Mouse (Mus musculus) CD4-positive naive resting alpha-beta T cell, adult 57 days (primary cell): ENCODE data around the gene Adam15. TPM values are rescaled to one million over a fixed set of nuclear protein-coding genes. Genes with fewer than 3 reads are reported as not detected.

Experiments used
- total RNA-seq: library from RNA; stranded (reverse); gene quantifications from one replicate; pipeline ENCODE4 v1.2.4, GENCODE M21; 2023

Gene Adam15
- 19.3 TPM for total RNA-seq

DNA sequence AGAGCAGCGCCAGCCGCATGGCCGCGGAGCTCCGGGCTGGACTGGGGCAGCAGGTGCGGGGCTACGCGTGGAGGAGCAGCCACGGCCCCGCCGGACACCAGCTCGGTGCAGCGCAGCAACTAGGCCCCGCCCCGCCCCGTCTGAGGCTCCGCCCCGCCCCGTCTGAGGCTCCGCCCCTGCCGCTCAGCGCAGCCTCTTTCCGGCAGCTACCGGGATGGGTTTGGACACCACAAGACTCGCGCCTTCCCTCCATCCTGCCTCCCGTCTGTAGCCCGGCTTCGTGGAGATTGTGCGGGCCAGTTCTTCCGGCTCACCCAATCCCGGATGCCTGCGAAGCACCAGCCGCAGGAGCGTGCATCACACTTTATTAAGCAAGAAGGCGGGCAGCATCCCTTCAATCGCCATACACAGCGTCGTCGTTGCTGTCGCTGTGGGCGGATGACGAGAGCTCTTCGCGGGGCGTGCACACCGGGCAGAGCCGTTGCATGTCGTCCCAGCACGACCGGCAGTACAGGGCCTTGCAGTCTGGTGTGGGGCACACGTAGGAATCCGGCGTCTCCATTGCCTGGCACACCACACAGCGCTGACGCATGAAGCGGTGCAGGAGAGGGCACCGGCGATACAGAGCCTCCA lies at the start of gene Adam15:
TSS of gene Adam15 (minus strand) at position 128 of the 633 bp plus-strand sequence.

DNA sequence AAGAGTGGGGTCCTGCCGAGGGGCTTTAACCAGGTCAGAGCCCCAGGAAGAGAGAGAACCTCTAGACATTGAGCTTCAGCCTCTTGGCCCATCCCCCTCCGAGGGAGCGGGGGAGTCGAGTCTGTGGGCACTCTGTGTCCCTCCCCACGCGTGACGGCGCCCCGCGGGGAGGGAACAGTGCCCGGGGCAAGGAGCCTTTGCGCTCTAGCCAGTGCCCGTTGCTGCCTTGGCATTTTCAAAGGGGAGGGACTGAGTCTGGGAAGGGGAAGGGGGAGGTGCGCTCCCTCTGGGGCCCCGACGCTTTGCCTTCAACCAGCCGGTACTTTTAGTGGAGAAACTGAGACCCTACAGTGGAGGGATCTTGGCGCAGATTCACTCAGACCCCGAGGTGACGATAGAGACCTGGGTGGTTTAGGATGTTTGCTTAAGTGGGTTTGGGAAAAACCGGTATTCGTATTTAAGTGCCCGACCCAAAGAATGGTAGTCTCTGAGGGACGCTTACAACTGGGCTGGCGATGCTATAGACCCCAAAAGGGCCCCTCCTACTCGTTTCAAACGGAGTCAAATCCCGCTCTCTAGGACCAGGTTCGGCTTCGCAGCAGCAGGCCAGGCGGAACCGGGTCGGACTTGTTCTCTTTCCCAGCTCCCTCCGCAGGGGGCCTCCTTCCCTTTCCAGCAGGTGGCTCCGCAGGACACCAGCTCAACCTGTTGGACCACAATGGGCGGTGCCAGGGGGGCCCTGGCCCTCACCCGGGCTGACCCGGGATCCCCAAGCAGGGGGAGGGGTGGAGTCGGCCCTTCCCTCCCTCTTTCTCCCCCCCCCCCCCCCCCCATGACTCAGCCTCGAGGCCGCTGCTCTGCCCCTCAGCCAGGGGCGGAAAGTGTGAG lies 44.5 kb upstream of the Adam15 start, which contains the start of gene Zbtb7b:
TSS of gene Zbtb7b (minus strand) at position 771 of the 888 bp plus-strand sequence.

DNA sequence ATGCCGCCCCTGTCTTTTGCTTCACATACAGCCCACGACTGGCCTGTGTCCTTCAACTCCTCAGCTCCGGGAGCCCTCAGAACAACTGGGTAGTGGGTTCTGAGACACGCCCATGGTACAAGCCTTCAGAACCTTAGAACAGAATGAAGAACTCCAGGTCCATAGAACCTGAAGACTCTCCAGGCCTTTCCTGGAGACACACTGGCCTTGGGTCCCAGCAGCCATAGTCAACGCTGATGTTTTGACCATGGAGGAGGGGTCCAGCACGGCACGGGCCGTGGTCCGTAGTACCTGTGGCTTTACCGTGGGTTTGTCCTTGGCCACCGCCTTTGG lies 15.3 kb upstream of the Adam15 start, which contains the start of gene Dcst1:
TSS of gene Dcst1 (minus strand) at position 101 of the 333 bp plus-strand sequence.

DNA sequence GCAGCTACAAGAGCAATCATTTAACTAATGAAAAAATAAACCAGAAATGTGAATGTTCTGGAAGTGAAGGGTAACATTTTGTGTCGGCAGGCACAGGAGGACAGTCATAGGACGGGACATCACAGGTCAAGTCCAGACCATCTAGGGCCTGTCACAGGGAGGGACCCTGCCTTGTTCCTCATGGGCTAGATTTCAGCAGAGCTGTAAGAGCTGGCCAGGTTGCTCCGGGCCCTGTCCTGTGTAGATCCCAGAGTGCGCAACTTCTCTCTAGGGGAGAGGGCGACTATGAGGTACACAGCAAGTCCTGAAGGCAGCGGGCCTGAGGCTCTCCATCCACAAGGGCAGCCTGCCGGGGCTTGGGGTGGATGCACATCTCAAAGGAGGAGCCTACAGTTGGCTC lies 11.9 kb upstream of the Adam15 start, which contains the start of gene Dcst2:
TSS of gene Dcst2 (plus strand) at position 301 of the 400 bp plus-strand sequence.

DNA sequence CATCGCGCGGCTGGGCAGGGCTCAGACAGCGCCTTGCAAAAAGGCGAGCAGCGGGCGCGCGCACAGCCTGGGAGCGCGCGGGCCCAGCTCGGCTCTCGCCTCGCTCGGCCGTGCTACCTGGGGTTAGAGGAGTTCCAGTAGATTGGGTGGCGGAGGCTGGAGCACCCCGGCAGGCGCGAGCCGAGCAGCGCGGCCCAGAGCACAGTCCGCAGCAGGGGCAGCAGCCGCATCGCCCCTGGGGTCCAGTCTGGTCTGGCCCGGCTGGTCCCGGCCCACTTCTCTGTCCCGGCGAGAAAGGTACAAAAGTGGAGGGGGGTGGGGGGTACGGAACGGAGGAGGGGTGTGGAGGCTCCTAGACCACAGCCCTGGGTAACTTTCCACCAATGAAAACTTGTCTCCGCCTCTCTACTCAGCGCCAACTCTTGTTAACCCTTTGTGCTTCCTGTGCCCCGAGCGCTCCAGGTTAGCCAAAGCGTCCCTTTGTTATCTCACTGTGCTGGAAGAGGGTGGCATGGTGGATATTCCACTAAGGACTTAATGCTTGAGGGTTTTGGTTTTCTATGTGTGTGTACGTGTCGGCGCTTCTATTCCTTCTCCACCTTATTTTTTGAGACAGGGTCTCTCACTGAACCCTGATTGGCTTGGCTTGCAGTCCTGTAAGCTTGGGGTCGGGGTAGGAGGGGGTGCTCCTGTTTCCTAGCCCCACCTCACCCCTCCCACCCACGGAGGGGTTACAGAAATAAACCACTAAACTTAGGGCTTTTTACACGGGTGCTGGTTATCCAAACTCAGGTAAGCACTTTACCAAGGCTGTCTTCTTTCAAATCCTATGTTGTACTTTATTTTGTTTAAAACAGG lies 11.8 kb downstream of the Adam15 start, which contains the start of gene Efna4:
TSS of gene Efna4 (minus strand) at position 308 of the 858 bp plus-strand sequence.

DNA sequence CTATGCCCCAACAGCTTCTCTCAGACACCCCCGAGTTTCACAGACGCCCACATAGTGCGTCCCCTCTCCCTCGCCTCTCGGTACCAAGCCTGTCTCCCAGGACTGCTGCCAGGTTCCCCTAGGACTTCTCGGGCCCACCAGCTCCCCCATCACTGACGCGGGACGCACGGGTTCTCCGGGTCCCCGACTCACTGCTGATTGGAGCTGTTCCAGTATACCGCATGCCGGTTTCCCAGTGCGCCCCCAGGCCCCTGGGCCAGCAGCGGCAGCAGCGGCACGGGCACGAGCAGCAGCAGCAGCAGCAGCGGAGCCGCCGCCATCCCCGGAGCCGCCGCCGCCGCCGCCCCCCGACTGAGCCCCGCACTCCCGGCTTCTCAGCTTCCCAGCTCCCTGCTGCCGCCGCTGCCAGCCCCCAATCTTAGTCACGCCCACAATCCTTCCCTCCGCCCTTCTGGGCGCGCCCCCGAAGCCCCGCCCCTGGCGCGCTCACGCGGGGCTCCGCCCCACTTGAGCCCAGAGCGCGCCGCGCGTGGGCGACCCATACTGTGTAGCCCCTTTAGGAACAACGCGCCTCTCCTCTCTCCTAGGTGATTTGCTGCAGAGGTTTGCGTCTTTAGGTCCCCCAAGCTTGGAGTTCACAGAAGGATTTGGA lies 27.2 kb downstream of the Adam15 start, which contains the start of gene Efna3:
TSS of gene Efna3 (minus strand) at position 452 of the 652 bp plus-strand sequence.

Other genes starting within 250 kb of the Adam15 start
- not detected for gene Gm43738, start 248.9 kb downstream of the Adam15 start, total RNA-seq
- gene Fdps, start 248.0 kb downstream of the Adam15 start, total RNA-seq, result 36.2 TPM
- gene Pklr, start 213.9 kb downstream of the Adam15 start, total RNA-seq, result not detected
- gene Hcn3, start 189.8 kb downstream of the Adam15 start, total RNA-seq, result 6.1 TPM
- gene Clk2, start 185.2 kb downstream of the Adam15 start, total RNA-seq, result 132 TPM
- gene Scamp3, start 172.5 kb downstream of the Adam15 start, total RNA-seq, result 156 TPM
- 129 TPM for gene Fam189b, start 166.9 kb downstream of the Adam15 start, total RNA-seq
- gene Gba, start 147.1 kb downstream of the Adam15 start, total RNA-seq, result 61.2 TPM
- gene Thbs3, start 134.8 kb downstream of the Adam15 start, total RNA-seq, result 12.1 TPM
- gene Mtx1, start 122.9 kb downstream of the Adam15 start, total RNA-seq, result 205 TPM
- gene Muc1, start 120.9 kb downstream of the Adam15 start, total RNA-seq, result 0.50 TPM
- 94.5 TPM for gene Krtcap2, start 104.0 kb downstream of the Adam15 start, total RNA-seq
- gene Trim46, start 103.7 kb downstream of the Adam15 start, total RNA-seq, result 2.0 TPM
- gene Dpm3, start 90.6 kb downstream of the Adam15 start, total RNA-seq, result 55.3 TPM
- gene Slc50a1, start 79.4 kb downstream of the Adam15 start, total RNA-seq, result 113 TPM
- 0.41 TPM for gene Efna1, start 68.9 kb downstream of the Adam15 start, total RNA-seq
- not detected for gene Efna3, start 27.0 kb downstream of the Adam15 start, total RNA-seq
- not detected for gene Efna4, start 12.0 kb downstream of the Adam15 start, total RNA-seq
- 0.24 TPM for gene Dcst2, start 12.0 kb upstream of the Adam15 start, total RNA-seq
- not detected for gene Dcst1, start 15.3 kb upstream of the Adam15 start, total RNA-seq
- 111 TPM for gene Zbtb7b, start 44.8 kb upstream of the Adam15 start, total RNA-seq
- gene Lenep, start 52.8 kb upstream of the Adam15 start, total RNA-seq, result not detected
- gene Flad1, start 61.9 kb upstream of the Adam15 start, total RNA-seq, result 29.4 TPM
- gene Cks1b, start 68.4 kb upstream of the Adam15 start, total RNA-seq, result 2.8 TPM
- 96.2 TPM for gene Shc1, start 68.4 kb upstream of the Adam15 start, total RNA-seq
- gene Pygo2, start 80.2 kb upstream of the Adam15 start, total RNA-seq, result 54.1 TPM
- 115 TPM for gene Pbxip1, start 86.7 kb upstream of the Adam15 start, total RNA-seq
- 8.2 TPM for gene Pmvk, start 104.5 kb upstream of the Adam15 start, total RNA-seq
- not detected for gene Kcnn3, start 170.2 kb upstream of the Adam15 start, total RNA-seq